Comparison of ENCODE assay signal across 9 mouse cellular contexts in the genomic region with DNA sequence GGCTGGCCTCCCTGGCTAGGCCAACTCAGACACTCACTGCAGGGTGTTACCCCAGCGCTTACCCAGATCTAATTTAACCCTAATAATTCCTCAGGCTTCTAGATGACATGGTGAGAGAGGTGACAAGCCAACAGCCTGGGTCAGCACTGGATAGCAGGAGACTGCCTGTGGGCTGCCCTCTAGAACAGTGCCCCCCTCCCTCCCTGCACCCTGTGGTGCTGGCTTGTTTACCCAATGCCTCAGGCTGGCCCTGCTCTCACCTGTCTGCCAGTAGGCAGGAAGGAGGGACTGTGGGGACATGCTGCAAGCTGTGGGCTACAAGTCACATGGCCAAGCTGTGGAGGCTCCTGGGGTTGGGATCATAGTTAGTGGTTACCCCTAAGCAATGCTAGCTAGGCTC. TPM values are rescaled to one million over a fixed set of nuclear protein-coding genes. Genes with fewer than 3 reads are reported as not detected.
DNase-seq lines count a peak whose midpoint lies in the region; ATAC-seq and TF ChIP-seq lines count a peak whose summit lies in the region.
"Had no signal": no experiment of that assay in that cellular context is flagged by ENCODE, and none has a peak within 500 bp of the region (broad histone marks: within the 10 kb centered on the region; RNA-seq: fewer than 3 reads in every experiment).

No protein-coding gene starts in this region.

- peaks cover 57% of the 10 kb centered on the region for H3K36me3 ChIP-seq in kidney, embryonic 15.5 days
- peaks cover 41% of the 10 kb centered on the region for H3K36me3 ChIP-seq in kidney, embryonic 16.5 days (ENCODE audit: insufficient read depth, low read length)
- H3K36me3 ChIP-seq in hindbrain, embryonic 12.5 days, result peaks cover 44% of the 10 kb centered on the region
- H3K36me3 ChIP-seq in midbrain, postnatal 0 days (ENCODE audit: insufficient read depth, low read length), result peaks cover 37% of the 10 kb centered on the region

- H3K27ac ChIP-seq in kidney, embryonic 15.5 days, result no peak overlapping the region
- no peak overlapping the region for H3K27ac ChIP-seq in kidney, embryonic 16.5 days (ENCODE audit: low read length)
- no peak overlapping the region for H3K27ac ChIP-seq in hindbrain, embryonic 12.5 days
- H3K27ac ChIP-seq in midbrain, postnatal 0 days (ENCODE audit: low read depth, low read length), result no peak overlapping the region
- H3K27ac ChIP-seq: embryonic facial prominence, embryonic 12.5 days had no signal

- WGBS in kidney, embryonic 15.5 days, result 90% methylated on average over 1 of the region's 1 CpGs
- 80% methylated on average over 1 of the region's 1 CpGs for WGBS in kidney, embryonic 16.5 days
- 74% methylated on average over 1 of the region's 1 CpGs for WGBS in hindbrain, embryonic 12.5 days
- WGBS in midbrain, postnatal 0 days, result 89% methylated on average over 1 of the region's 1 CpGs

- no peak for TF ChIP-seq CTCF in midbrain, postnatal 0 days (IDR thresholded peaks at IDR 0.05)

- no peak for ATAC-seq in kidney, embryonic 15.5 days (replicated peaks; ENCODE audit: low FRiP score)
- no peak for ATAC-seq in kidney, embryonic 16.5 days (ENCODE audit: low FRiP score, low TSS enrichment)
- ATAC-seq in hindbrain, embryonic 12.5 days (ENCODE audit: low FRiP score), result no peak
- ATAC-seq in midbrain, postnatal 0 days (ENCODE audit: low FRiP score), result no peak

- peak; percentile 84 for DNase-seq in cerebellum, adult 9-10 months
- DNase-seq in midbrain, postnatal 0 days (ENCODE audit: low spot score), result no peak
- DNase-seq in spleen, postnatal 36 days (ENCODE audit: low spot score in 2 of 2), result no peak
- no peak for DNase-seq in kidney, adult 11 months
- DNase-seq in spleen, postnatal 14 days (ENCODE audit: low spot score in 2 of 2), result no peak

- 0 out of 2 replicates have a peak overlapping the region, but pooled peaks have one; percentile 11 for H3K9ac ChIP-seq in kidney, embryonic 15.5 days
- H3K9ac ChIP-seq in kidney, embryonic 16.5 days (replicated peaks; ENCODE audit: low read length), result no peak overlapping the region
- H3K9ac ChIP-seq in hindbrain, embryonic 12.5 days, result peak overlapping the region; percentile 5
- H3K9ac ChIP-seq in midbrain, postnatal 0 days (replicated peaks; ENCODE audit: low read length, poor library complexity, severe bottlenecking), result no peak overlapping the region

- H3K4me2 ChIP-seq in kidney, embryonic 15.5 days, result no peak overlapping the region
- no peak overlapping the region for H3K4me2 ChIP-seq in kidney, embryonic 16.5 days (replicated peaks; ENCODE audit: low read depth, low read length)
- H3K4me2 ChIP-seq in hindbrain, embryonic 12.5 days (replicated peaks), result peak overlapping the region; percentile 93; the same call in 1 of the 2 replicates
- H3K4me2 ChIP-seq in midbrain, postnatal 0 days (ENCODE audit: low read depth, low read length, poor library complexity, severe bottlenecking), result peak overlapping the region; percentile 89; the same call in 1 of the 2 replicates

- no peaks in the 10 kb centered on the region for H3K9me3 ChIP-seq in kidney, embryonic 15.5 days (replicated peaks)
- H3K9me3 ChIP-seq in kidney, embryonic 16.5 days (ENCODE audit: low read length), result no peaks in the 10 kb centered on the region
- no peaks in the 10 kb centered on the region for H3K9me3 ChIP-seq in hindbrain, embryonic 12.5 days (replicated peaks)
- no peaks in the 10 kb centered on the region for H3K9me3 ChIP-seq in midbrain, postnatal 0 days (ENCODE audit: low read length)
- H3K9me3 ChIP-seq: embryonic facial prominence, embryonic 12.5 days had no signal

- H3K4me3 ChIP-seq in kidney, embryonic 15.5 days (replicated peaks), result no peak overlapping the region
- no peak overlapping the region for H3K4me3 ChIP-seq in kidney, embryonic 16.5 days (ENCODE audit: low read length)
- peak overlapping the region; percentile 12; the same call in 1 of the 2 replicates for H3K4me3 ChIP-seq in hindbrain, embryonic 12.5 days
- peak overlapping the region; percentile 54; the same call in 1 of the 2 replicates for H3K4me3 ChIP-seq in midbrain, postnatal 0 days (ENCODE audit: low read depth, low read length)
- H3K4me3 ChIP-seq: embryonic facial prominence, embryonic 12.5 days had no signal

- H3K4me1 ChIP-seq in kidney, embryonic 15.5 days, result peaks cover 39% of the 10 kb centered on the region
- peaks cover 26% of the 10 kb centered on the region for H3K4me1 ChIP-seq in kidney, embryonic 16.5 days (ENCODE audit: insufficient read depth, low read length)
- peaks cover 32% of the 10 kb centered on the region for H3K4me1 ChIP-seq in hindbrain, embryonic 12.5 days
- H3K4me1 ChIP-seq in midbrain, postnatal 0 days (ENCODE audit: insufficient read depth, low read length), result peaks cover 11% of the 10 kb centered on the region; the same call in 1 of the 2 replicates

- H3K27me3 ChIP-seq in kidney, embryonic 15.5 days, result no peaks in the 10 kb centered on the region
- H3K27me3 ChIP-seq in kidney, embryonic 16.5 days (ENCODE audit: insufficient read depth, low read length), result no peaks in the 10 kb centered on the region
- no peaks in the 10 kb centered on the region for H3K27me3 ChIP-seq in hindbrain, embryonic 12.5 days
- H3K27me3 ChIP-seq in midbrain, postnatal 0 days (ENCODE audit: insufficient read depth, low read length), result no peaks in the 10 kb centered on the region
- H3K27me3 ChIP-seq: embryonic facial prominence, embryonic 12.5 days had no signal

RNA-seq across cellular contexts. Expression of a gene that starts 2.9 kb away (rescaled TPM):
- 913 and 925 TPM in 2 replicates for polyA plus RNA-seq in kidney, embryonic 15.5 days (2015; fragmentation: Nextera tagmentation; extraction: Ambion mirVana)
- polyA plus RNA-seq in kidney, embryonic 16.5 days (2015; fragmentation: Nextera tagmentation; extraction: Ambion mirVana), result 954 and 1,048 TPM in 2 replicates
- polyA plus RNA-seq in hindbrain, embryonic 12.5 days (2016; fragmentation: Nextera tagmentation; extraction: Ambion mirVana), result 658 and 661 TPM in 2 replicates
- 1,054 and 1,082 TPM in 2 replicates for total RNA-seq in midbrain, postnatal 0 days (2014; rRNA removed)
- polyA plus RNA-seq in midbrain, postnatal 0 days (2015; fragmentation: Nextera tagmentation; extraction: Ambion mirVana), result 1,042 and 1,135 TPM in 2 replicates

RNA-seq across cellular contexts. Expression of a gene that starts 9.3 kb away (rescaled TPM):
- polyA plus RNA-seq in kidney, embryonic 15.5 days (2015; fragmentation: Nextera tagmentation; extraction: Ambion mirVana), result 0.05 and 0.19 TPM in 2 replicates
- polyA plus RNA-seq in kidney, embryonic 16.5 days (2015; fragmentation: Nextera tagmentation; extraction: Ambion mirVana), result 0.05 and 0.12 TPM in 2 replicates
- polyA plus RNA-seq in hindbrain, embryonic 12.5 days (2016; fragmentation: Nextera tagmentation; extraction: Ambion mirVana), result 0.45 and 0.48 TPM in 2 replicates
- total RNA-seq in midbrain, postnatal 0 days (2014; rRNA removed), result 60.9 and 66.1 TPM in 2 replicates
- 5.0 TPM in 2 replicates for polyA plus RNA-seq in midbrain, postnatal 0 days (2015; fragmentation: Nextera tagmentation; extraction: Ambion mirVana)

RNA-seq across cellular contexts. Expression of a gene that starts 18.3 kb away (rescaled TPM):
- 0.50 and 0.95 TPM in 2 replicates for polyA plus RNA-seq in kidney, embryonic 15.5 days (2015; fragmentation: Nextera tagmentation; extraction: Ambion mirVana)
- 0.75 and 0.81 TPM in 2 replicates for polyA plus RNA-seq in kidney, embryonic 16.5 days (2015; fragmentation: Nextera tagmentation; extraction: Ambion mirVana)
- polyA plus RNA-seq in hindbrain, embryonic 12.5 days (2016; fragmentation: Nextera tagmentation; extraction: Ambion mirVana), result 1.2 and 1.3 TPM in 2 replicates
- total RNA-seq in midbrain, postnatal 0 days (2014; rRNA removed), result 0.66 and 0.85 TPM in 2 replicates
- polyA plus RNA-seq in midbrain, postnatal 0 days (2015; fragmentation: Nextera tagmentation; extraction: Ambion mirVana), result 1.2 and 1.4 TPM in 2 replicates

RNA-seq across cellular contexts. Expression of a gene that starts 25.2 kb away (rescaled TPM):
- 88.4 and 100 TPM in 2 replicates for polyA plus RNA-seq in kidney, embryonic 15.5 days (2015; fragmentation: Nextera tagmentation; extraction: Ambion mirVana)
- 81.2 and 92.3 TPM in 2 replicates for polyA plus RNA-seq in kidney, embryonic 16.5 days (2015; fragmentation: Nextera tagmentation; extraction: Ambion mirVana)
- polyA plus RNA-seq in hindbrain, embryonic 12.5 days (2016; fragmentation: Nextera tagmentation; extraction: Ambion mirVana), result 121 and 124 TPM in 2 replicates
- total RNA-seq in midbrain, postnatal 0 days (2014; rRNA removed), result 65.8 and 99.4 TPM in 2 replicates
- 72.5 and 75.2 TPM in 2 replicates for polyA plus RNA-seq in midbrain, postnatal 0 days (2015; fragmentation: Nextera tagmentation; extraction: Ambion mirVana)

RNA-seq across cellular contexts. Expression of a gene that starts 38.0 kb away (rescaled TPM):
- 71.2 and 81.4 TPM in 2 replicates for polyA plus RNA-seq in kidney, embryonic 15.5 days (2015; fragmentation: Nextera tagmentation; extraction: Ambion mirVana)
- 84.2 and 87.0 TPM in 2 replicates for polyA plus RNA-seq in kidney, embryonic 16.5 days (2015; fragmentation: Nextera tagmentation; extraction: Ambion mirVana)
- 68.1 and 69.4 TPM in 2 replicates for polyA plus RNA-seq in hindbrain, embryonic 12.5 days (2016; fragmentation: Nextera tagmentation; extraction: Ambion mirVana)
- 80.9 and 85.9 TPM in 2 replicates for total RNA-seq in midbrain, postnatal 0 days (2014; rRNA removed)
- polyA plus RNA-seq in midbrain, postnatal 0 days (2015; fragmentation: Nextera tagmentation; extraction: Ambion mirVana), result 139 and 146 TPM in 2 replicates

Comparison
In these comparisons a context has a peak if more than half of its experiments do, and no peak if none do; other contexts are left out.
1. H3K9ac ChIP-seq: peak in kidney, embryonic 15.5 days (single experiment) and hindbrain, embryonic 12.5 days (single experiment); none in kidney, embryonic 16.5 days (single experiment) and midbrain, postnatal 0 days (single experiment).
2. H3K4me2 ChIP-seq: peak in hindbrain, embryonic 12.5 days (single experiment) and midbrain, postnatal 0 days (single experiment); none in kidney, embryonic 15.5 days (single experiment) and kidney, embryonic 16.5 days (single experiment).
3. H3K4me3 ChIP-seq: peak in hindbrain, embryonic 12.5 days (single experiment) and midbrain, postnatal 0 days (single experiment); none in kidney, embryonic 15.5 days (single experiment) and kidney, embryonic 16.5 days (single experiment).